Mouse (Mus musculus): ENCODE data around the gene Tuba3b. TPM values are rescaled to one million over a fixed set of nuclear protein-coding genes. Genes with fewer than 3 reads are reported as not detected.

Gene Tuba3b
- total and polyA plus RNA-seq, 2 experiments from 2014 or later = not detected

DNA sequence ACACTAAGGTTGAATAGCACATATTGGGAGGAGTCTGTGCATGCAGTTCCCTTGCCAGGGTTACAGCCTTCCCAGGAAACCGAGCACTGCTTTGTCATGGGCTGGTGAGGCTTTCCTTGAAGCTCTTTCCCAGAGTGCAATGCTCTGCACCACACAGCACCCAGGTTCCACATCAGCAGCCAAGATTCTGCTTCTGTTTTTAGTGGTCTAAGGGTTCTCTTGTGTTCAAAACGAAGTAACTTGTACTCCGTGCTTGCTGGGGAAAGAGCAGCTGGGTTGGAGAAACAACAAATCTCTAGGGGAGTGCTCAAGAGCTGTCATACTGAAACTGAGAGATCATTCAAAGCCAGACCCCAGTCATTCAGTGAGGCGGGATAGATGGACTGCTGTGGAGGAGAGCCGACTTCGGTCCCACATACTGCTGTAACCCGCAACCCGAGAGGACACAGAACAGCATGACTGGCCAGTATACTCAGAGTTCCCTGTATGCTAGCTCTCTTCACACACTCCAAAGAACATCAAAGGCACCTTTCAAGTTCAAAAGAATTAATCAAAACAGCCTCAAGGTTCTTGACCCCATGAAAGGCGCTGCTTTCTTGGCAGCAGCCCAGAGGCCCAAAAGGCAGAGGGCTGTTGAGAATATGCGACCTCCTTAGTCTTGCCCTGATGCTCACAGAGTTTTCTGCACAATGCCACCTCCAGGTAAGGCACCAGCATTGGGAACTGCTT lies 36.9 kb upstream of the Tuba3b start:
- H3K9ac ChIP-seq = no peak overlapping the region
- H3K9me3 ChIP-seq (ENCODE audit: low read length) = no peaks in the 10 kb centered on the region
- no peaks in the 10 kb centered on the region for H3K36me3 ChIP-seq (ENCODE audit: insufficient read depth)
- H3K4me3 ChIP-seq (ENCODE audit: low read depth, low read length) = no peak overlapping the region
- H3K27ac ChIP-seq (ENCODE audit: low read depth, low read length) = peak overlapping the region; percentile 30
- no peaks in the 10 kb centered on the region for H3K4me1 ChIP-seq (ENCODE audit: insufficient read depth)
- TF ChIP-seq CTCF (IDR thresholded peaks at IDR 0.05; ENCODE audit: low read depth) = no peak
- DNase-seq (peak; percentile 13), ATAC-seq (peak; percentile 67)
- no peak overlapping the region for H3K4me2 ChIP-seq (ENCODE audit: low read depth)
- H3K27me3 ChIP-seq (ENCODE audit: insufficient read depth, low read length) = no peaks in the 10 kb centered on the region
- 17% methylated on average over 10 of the region's 10 CpGs for WGBS

DNA sequence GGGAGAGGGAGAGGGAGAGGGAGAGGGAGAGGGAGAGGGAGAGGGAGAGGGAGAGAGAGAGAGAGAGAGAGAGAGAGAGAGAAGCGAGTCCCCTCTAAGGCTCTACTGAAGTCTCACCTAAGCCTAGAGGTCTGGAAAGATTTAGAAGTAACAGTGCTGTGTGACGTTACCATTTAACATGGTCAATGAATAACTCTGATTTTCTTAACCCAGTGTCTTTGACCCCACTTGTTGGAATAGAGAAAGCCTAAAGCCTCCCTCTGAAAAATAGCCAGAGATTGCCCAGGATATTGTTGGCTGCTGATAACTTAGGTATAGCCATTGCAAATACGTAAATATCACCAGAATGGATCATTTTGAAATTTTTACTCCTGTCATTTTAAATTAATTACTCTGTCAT lies 35.8 kb upstream of the Tuba3b start:
- Histone ChIP-seq H3K9me3 (ENCODE audit: low read length) (no peaks in the 10 kb centered on the region), H3K36me3 (ENCODE audit: insufficient read depth) (no peaks in the 10 kb centered on the region), H3K9ac (no peak overlapping the region), H3K4me1 (ENCODE audit: insufficient read depth) (no peaks in the 10 kb centered on the region), H3K4me3 (ENCODE audit: low read depth, low read length) (no peak overlapping the region), H3K27me3 (ENCODE audit: insufficient read depth, low read length) (no peaks in the 10 kb centered on the region), H3K4me2 (ENCODE audit: low read depth) (no peak overlapping the region), H3K27ac (ENCODE audit: low read depth, low read length) (no peak overlapping the region)
- DNase-seq = no peak
- no peak for ATAC-seq
- no peak for TF ChIP-seq CTCF (IDR thresholded peaks at IDR 0.05; ENCODE audit: low read depth)
- WGBS = 84% methylated on average over 3 of the region's 3 CpGs

DNA sequence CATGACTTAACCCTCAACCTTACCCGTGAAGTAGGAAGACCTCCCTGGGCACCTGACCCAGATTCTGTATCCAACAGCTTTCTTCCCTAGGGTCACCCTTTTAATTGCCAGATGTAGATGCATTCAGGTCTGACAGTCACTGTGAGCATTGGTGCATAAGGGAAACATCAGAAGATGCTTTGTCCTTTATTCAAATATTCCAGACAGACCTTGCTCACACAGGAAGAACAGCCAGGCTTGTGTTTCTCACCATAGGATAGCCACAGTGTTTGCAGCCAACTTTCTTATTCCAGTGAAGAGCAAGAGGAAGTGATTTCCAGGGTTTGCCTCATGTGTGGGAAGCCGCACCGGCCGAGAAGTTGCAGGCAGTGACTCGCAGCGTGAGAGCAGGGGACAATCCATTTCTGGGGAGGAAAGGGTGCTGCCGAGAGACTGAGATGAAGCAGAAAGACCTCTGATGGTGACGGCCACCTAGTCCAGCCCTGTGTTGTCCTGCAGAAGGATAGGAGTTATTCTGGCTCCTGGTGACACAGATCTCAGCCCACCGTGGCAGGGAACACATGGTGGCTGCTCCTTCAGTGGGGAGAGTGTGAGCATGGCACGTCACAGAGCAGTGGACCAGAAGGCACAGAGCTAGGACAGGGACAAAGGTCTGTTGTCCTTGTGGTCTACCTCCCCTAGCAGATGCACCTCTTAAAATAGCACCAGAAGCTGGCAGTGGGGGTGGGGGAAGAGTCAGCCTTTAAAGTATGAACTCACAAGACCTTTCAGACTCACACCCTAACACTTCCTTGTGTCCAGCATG lies 34.0 kb upstream of the Tuba3b start:
- Histone ChIP-seq H3K9me3 (ENCODE audit: low read length) (no peaks in the 10 kb centered on the region), H3K27me3 (ENCODE audit: insufficient read depth, low read length) (no peaks in the 10 kb centered on the region), H3K36me3 (ENCODE audit: insufficient read depth) (no peaks in the 10 kb centered on the region), H3K4me3 (ENCODE audit: low read depth, low read length) (no peak overlapping the region), H3K27ac (ENCODE audit: low read depth, low read length) (no peak overlapping the region), H3K4me2 (ENCODE audit: low read depth) (no peak overlapping the region), H3K4me1 (ENCODE audit: insufficient read depth) (peaks cover 6% of the 10 kb centered on the region; the same call in 1 of the 2 replicates), H3K9ac (no peak overlapping the region)
- no peak for ATAC-seq
- TF ChIP-seq CTCF (IDR thresholded peaks at IDR 0.05; ENCODE audit: low read depth) = no peak
- DNase-seq = no peak
- 75% methylated on average over 10 of the region's 10 CpGs for WGBS

DNA sequence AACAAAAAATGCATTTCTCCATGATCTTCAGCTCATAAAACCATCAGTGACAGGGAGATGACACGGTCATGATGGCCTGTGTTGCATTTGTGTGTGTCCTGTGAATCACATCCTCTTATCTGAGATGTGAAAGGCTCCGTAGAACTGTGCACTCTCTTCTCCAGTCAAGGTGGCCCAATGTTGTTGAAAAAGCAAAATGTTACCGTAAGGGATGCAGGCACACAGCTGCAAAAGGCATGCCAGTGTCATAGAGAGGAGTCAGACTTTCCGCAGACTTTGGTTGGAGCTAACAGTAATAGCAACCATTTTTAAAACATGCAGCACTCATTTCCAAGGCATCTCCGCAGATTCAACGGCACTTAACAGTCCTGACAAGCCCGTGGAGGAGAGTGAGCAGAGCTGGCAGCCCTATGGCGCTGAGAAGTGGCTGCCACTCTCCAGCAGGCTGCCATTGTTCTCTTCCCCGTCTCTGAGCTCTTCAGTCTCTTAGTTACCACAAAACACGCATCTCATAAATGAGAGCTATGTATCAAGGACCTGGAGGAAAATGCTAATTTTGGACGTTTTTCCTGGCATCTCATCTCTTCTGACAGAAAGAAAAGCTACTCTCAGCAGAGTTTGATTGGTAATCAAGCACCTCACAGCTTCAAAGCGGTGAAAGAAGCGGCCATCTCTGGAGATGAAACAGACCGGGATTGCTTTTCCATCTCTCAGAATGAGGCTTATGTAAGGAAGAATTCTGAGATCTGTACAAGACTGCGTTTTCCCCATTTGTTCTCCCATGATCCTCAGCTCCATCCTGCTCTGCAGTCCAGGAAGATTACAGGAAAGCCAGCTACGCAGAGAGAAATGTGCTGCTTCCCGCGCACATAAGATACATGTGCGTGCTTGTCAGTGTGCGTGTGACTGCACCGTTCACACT lies 30.2 kb upstream of the Tuba3b start:
- peak; percentile 72 for DNase-seq
- H3K4me3 ChIP-seq (ENCODE audit: low read depth, low read length) = 0 out of 2 replicates have a peak overlapping the region, but pooled peaks have one; percentile 7
- H3K27ac ChIP-seq (ENCODE audit: low read depth, low read length) = peak overlapping the region; percentile 70
- H3K27me3 ChIP-seq (ENCODE audit: insufficient read depth, low read length) = no peaks in the 10 kb centered on the region
- no peak overlapping the region; the same call in 1 of the 2 replicates for H3K9ac ChIP-seq
- H3K36me3 ChIP-seq (ENCODE audit: insufficient read depth) = no peaks in the 10 kb centered on the region
- H3K4me2 ChIP-seq (ENCODE audit: low read depth) = peak overlapping the region; percentile 37
- ATAC-seq = peak; percentile 95
- H3K4me1 ChIP-seq (ENCODE audit: insufficient read depth) = peaks cover 6% of the 10 kb centered on the region; the same call in 1 of the 2 replicates
- TF ChIP-seq CTCF (IDR thresholded peaks at IDR 0.05; ENCODE audit: low read depth) = no peak
- H3K9me3 ChIP-seq (ENCODE audit: low read length) = no peaks in the 10 kb centered on the region
- WGBS = 31% methylated on average over 21 of the region's 21 CpGs

DNA sequence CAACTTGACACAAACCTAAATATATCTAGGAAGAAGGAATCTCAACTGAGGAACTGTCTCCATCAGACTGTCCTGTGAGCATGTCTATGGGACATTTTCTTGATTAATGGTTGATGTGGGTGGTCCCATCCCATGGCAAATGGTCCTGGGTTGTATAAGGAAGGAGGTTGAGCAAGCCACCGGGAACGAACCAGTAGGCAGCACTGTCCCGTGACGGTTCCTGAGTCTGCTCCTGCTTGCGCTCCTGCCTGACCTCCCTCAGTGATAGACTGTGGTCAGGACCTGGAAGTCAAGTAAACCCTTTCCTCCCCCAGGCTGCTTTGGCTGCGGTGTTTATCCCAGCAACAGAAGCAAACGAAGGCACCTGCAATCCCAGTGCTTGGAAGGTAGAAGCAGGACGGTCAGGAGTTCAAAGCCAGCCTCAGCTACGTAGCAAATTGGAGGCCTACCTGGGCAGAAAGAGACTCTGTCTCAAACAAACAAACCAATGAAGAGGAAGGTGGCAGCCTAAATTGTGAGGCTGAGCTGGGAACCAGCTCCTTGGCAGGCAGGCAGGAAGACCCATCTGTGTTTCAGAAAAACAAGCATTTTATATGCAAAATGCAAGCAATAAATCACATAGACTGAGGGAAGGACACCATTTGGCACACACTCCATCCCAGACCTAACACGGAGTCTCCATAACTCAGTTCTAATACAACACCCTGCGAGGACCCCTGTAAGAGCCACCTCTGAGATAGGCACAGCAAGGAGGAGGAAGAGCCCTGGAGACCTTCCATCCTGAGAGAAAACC lies 24.9 kb upstream of the Tuba3b start:
- H3K27ac ChIP-seq (ENCODE audit: low read depth, low read length) = no peak overlapping the region
- no peaks in the 10 kb centered on the region for H3K9me3 ChIP-seq (ENCODE audit: low read length)
- H3K4me3 ChIP-seq (ENCODE audit: low read depth, low read length) = no peak overlapping the region
- no peak for ATAC-seq
- WGBS = 82% methylated on average over 11 of the region's 11 CpGs
- peak; percentile 43 for DNase-seq
- peaks cover 6% of the 10 kb centered on the region; the same call in 1 of the 2 replicates for H3K4me1 ChIP-seq (ENCODE audit: insufficient read depth)
- no peak overlapping the region for H3K4me2 ChIP-seq (ENCODE audit: low read depth)
- TF ChIP-seq CTCF (IDR thresholded peaks at IDR 0.05; ENCODE audit: low read depth) = no peak
- H3K36me3 ChIP-seq (ENCODE audit: insufficient read depth) = no peaks in the 10 kb centered on the region
- H3K9ac ChIP-seq = no peak overlapping the region
- H3K27me3 ChIP-seq (ENCODE audit: insufficient read depth, low read length) = no peaks in the 10 kb centered on the region

DNA sequence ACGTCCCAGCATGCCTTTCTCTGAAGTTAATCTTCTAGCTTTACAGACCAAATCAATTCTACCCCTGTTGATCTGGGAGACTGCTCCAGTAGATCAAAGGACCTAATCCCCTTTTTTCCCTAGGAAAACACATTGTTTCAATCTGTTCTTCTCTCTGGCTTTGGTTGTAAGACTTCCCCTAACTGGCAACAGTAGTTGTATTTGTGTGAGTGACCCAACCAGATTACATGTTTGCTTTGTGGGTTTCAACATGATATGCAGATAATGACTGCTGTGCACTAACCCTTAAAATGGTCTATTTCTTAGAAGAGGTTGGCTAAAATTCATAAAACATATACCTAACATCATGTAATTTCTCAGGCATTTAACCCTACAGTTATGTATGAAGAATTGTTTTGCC lies 24.0 kb upstream of the Tuba3b start:
- no peak for TF ChIP-seq CTCF (IDR thresholded peaks at IDR 0.05; ENCODE audit: low read depth)
- Histone ChIP-seq H3K9me3 (ENCODE audit: low read length) (no peaks in the 10 kb centered on the region), H3K9ac (no peak overlapping the region), H3K4me1 (ENCODE audit: insufficient read depth) (peaks cover 6% of the 10 kb centered on the region; the same call in 1 of the 2 replicates), H3K27me3 (ENCODE audit: insufficient read depth, low read length) (no peaks in the 10 kb centered on the region), H3K4me3 (ENCODE audit: low read depth, low read length) (no peak overlapping the region), H3K27ac (ENCODE audit: low read depth, low read length) (no peak overlapping the region), H3K36me3 (ENCODE audit: insufficient read depth) (no peaks in the 10 kb centered on the region), H3K4me2 (ENCODE audit: low read depth) (no peak overlapping the region)
- DNase-seq = no peak
- 43% methylated on average over 1 of the region's 1 CpGs for WGBS
- no peak for ATAC-seq
